Mouse (Mus musculus) midbrain, embryonic 10.5 days (tissue): ENCODE data around the gene Itgav. TPM values are rescaled to one million over a fixed set of nuclear protein-coding genes. Genes with fewer than 3 reads are reported as not detected.

ENCODE experiments used
- DNase-seq: peaks from one replicate; pipeline ENCODE4 v3.0.0-alpha.2; 2017; ENCODE audit warnings: low spot score
- H3K27ac ChIP-seq: fragments of 300-500 bp; sonication (generic); replicated peaks from 2 replicates; pipeline ENCODE4 v1.5.1; 2016; ENCODE audit warnings: mild to moderate bottlenecking
- H3K27me3 ChIP-seq: fragments of 300-500 bp; sonication (generic); 2 replicates; pipeline ENCODE4 v1.6.1; 2016; ENCODE audit warnings: low read depth, mild to moderate bottlenecking; ENCODE audit not compliant: poor library complexity, severe bottlenecking
- H3K36me3 ChIP-seq: fragments of 300-500 bp; sonication (generic); 2 replicates; pipeline ENCODE4 v1.6.1; 2016; ENCODE audit warnings: mild to moderate bottlenecking, moderate library complexity
- H3K4me1 ChIP-seq: fragments of 300-500 bp; sonication (generic); 2 replicates; pipeline ENCODE4 v1.6.1; 2016
- H3K4me3 ChIP-seq: fragments of 300-500 bp; sonication (generic); 2 replicates; pipeline ENCODE4 v1.5.1; 2016; ENCODE audit warnings: mild to moderate bottlenecking, moderate library complexity
- H3K9me3 ChIP-seq: fragments of 300-500 bp; sonication (generic); replicated peaks from 2 replicates; pipeline ENCODE4 v1.6.1; 2016; ENCODE audit warnings: mild to moderate bottlenecking
- WGBS: fragments of 180-500 bp; shearing (Covaris S2); methylation state at CpG from one replicate; pipeline ENCODE4 v1.1.7; 2016; 5-methylcytosine and 5-hydroxymethylcytosine counted together
- polyA plus RNA-seq: library from polyadenylated mRNA; unstranded; fragments of >200 nt; fragmentation: Nextera tagmentation; extraction: Ambion mirVana; gene quantifications from 2 replicates; pipeline ENCODE4 v1.2.1, GENCODE M21; 2016

Gene Itgav
- polyA plus RNA-seq, result 28.8 and 29.2 TPM in 2 replicates

GRCm38 (mm10) chr2:83723921-83724826 lies at the start of gene Itgav:
Gene Itgav, plus strand, starts transcription at chr2:83724397.
- Histone ChIP-seq H3K4me3 (peak within 1 kb of the TSS; percentile 85), H3K9me3 (no peaks in the 10 kb centered on the region), H3K36me3 (no peaks in the 10 kb centered on the region), H3K27me3 (no peaks in the 10 kb centered on the region), H3K27ac (peak within 1 kb of the TSS; percentile 95), H3K4me1 (peaks cover 23% of the 10 kb centered on the region)
- DNase-seq, result peak; percentile 85
- 1% methylated on average over 84 of the region's 84 CpGs for WGBS

GRCm38 (mm10) chr2:83674421-83674820 lies 49.8 kb upstream of the Itgav start:
- Histone ChIP-seq H3K9me3 (no peaks in the 10 kb centered on the region), H3K36me3 (peaks cover 26% of the 10 kb centered on the region), H3K4me3 (no peak overlapping the region), H3K27ac (no peak overlapping the region), H3K4me1 (no peaks in the 10 kb centered on the region), H3K27me3 (no peaks in the 10 kb centered on the region)
- DNase-seq, result no peak
- 88% methylated on average over 7 of the region's 7 CpGs for WGBS

- Histone ChIP-seq H3K27me3 (no peaks in the 10 kb centered on the region), H3K36me3 (peaks cover 26% of the 10 kb centered on the region), H3K9me3 (no peaks in the 10 kb centered on the region), H3K27ac (no peak overlapping the region), H3K4me3 (no peak overlapping the region), H3K4me1 (no peaks in the 10 kb centered on the region)
- DNase-seq, result no peak
- 89% methylated on average over 9 of the region's 9 CpGs for WGBS
Measured at GRCm38 (mm10) chr2:83674896-83675295, 49.3 kb upstream of the Itgav start.

- no peak overlapping the region for H3K27ac ChIP-seq
- DNase-seq, result no peak
- H3K36me3 ChIP-seq, result peaks cover 26% of the 10 kb centered on the region
- H3K27me3 ChIP-seq, result no peaks in the 10 kb centered on the region
- H3K9me3 ChIP-seq, result no peaks in the 10 kb centered on the region
- H3K4me1 ChIP-seq, result no peaks in the 10 kb centered on the region
- 71% methylated on average over 5 of the region's 5 CpGs for WGBS
- H3K4me3 ChIP-seq, result no peak overlapping the region
Measured at GRCm38 (mm10) chr2:83675681-83676080, 48.5 kb upstream of the Itgav start.

GRCm38 (mm10) chr2:83676226-83676870 lies 47.8 kb upstream of the Itgav start:
- H3K4me3 ChIP-seq, result no peak overlapping the region
- H3K9me3 ChIP-seq, result no peaks in the 10 kb centered on the region
- no peaks in the 10 kb centered on the region for H3K4me1 ChIP-seq
- DNase-seq, result no peak
- no peak overlapping the region for H3K27ac ChIP-seq
- 89% methylated on average over 4 of the region's 4 CpGs for WGBS
- peaks cover 26% of the 10 kb centered on the region for H3K36me3 ChIP-seq
- no peaks in the 10 kb centered on the region for H3K27me3 ChIP-seq

- H3K27ac ChIP-seq, result no peak overlapping the region
- no peak overlapping the region for H3K4me3 ChIP-seq
- WGBS, result 90% methylated on average over 8 of the region's 8 CpGs
- no peaks in the 10 kb centered on the region for H3K9me3 ChIP-seq
- H3K27me3 ChIP-seq, result no peaks in the 10 kb centered on the region
- H3K4me1 ChIP-seq, result no peaks in the 10 kb centered on the region
- no peak for DNase-seq
- no peaks in the 10 kb centered on the region for H3K36me3 ChIP-seq
Measured at GRCm38 (mm10) chr2:83681332-83681731, 42.9 kb upstream of the Itgav start.

GRCm38 (mm10) chr2:83681785-83682184 lies 42.4 kb upstream of the Itgav start:
- Histone ChIP-seq H3K36me3 (no peaks in the 10 kb centered on the region), H3K4me1 (no peaks in the 10 kb centered on the region), H3K9me3 (no peaks in the 10 kb centered on the region), H3K4me3 (no peak overlapping the region), H3K27ac (no peak overlapping the region), H3K27me3 (no peaks in the 10 kb centered on the region)
- 93% methylated on average over 6 of the region's 6 CpGs for WGBS
- DNase-seq, result no peak

GRCm38 (mm10) chr2:83682282-83682681 lies 41.9 kb upstream of the Itgav start:
- Histone ChIP-seq H3K9me3 (no peaks in the 10 kb centered on the region), H3K4me1 (no peaks in the 10 kb centered on the region), H3K4me3 (no peak overlapping the region), H3K27me3 (no peaks in the 10 kb centered on the region), H3K27ac (no peak overlapping the region), H3K36me3 (no peaks in the 10 kb centered on the region)
- DNase-seq, result no peak
- WGBS, result 91% methylated on average over 8 of the region's 8 CpGs

GRCm38 (mm10) chr2:83683731-83684519 lies 40.3 kb upstream of the Itgav start:
- no peak overlapping the region for H3K27ac ChIP-seq
- H3K36me3 ChIP-seq, result no peaks in the 10 kb centered on the region
- no peak overlapping the region for H3K4me3 ChIP-seq
- 88% methylated on average over 9 of the region's 9 CpGs for WGBS
- no peaks in the 10 kb centered on the region for H3K9me3 ChIP-seq
- no peaks in the 10 kb centered on the region for H3K27me3 ChIP-seq
- no peak for DNase-seq
- H3K4me1 ChIP-seq, result no peaks in the 10 kb centered on the region

GRCm38 (mm10) chr2:83684691-83685090 lies 39.5 kb upstream of the Itgav start:
- H3K27ac ChIP-seq, result no peak overlapping the region
- no peaks in the 10 kb centered on the region for H3K36me3 ChIP-seq
- H3K9me3 ChIP-seq, result no peaks in the 10 kb centered on the region
- H3K4me1 ChIP-seq, result no peaks in the 10 kb centered on the region
- no peaks in the 10 kb centered on the region for H3K27me3 ChIP-seq
- DNase-seq, result no peak
- H3K4me3 ChIP-seq, result no peak overlapping the region
- WGBS, result 89% methylated on average over 8 of the region's 8 CpGs

- Histone ChIP-seq H3K27me3 (no peaks in the 10 kb centered on the region), H3K9me3 (no peaks in the 10 kb centered on the region), H3K4me3 (no peak overlapping the region), H3K36me3 (no peaks in the 10 kb centered on the region), H3K4me1 (peaks cover 15% of the 10 kb centered on the region), H3K27ac (no peak overlapping the region)
- WGBS, result 90% methylated on average over 2 of the region's 2 CpGs
- no peak for DNase-seq
Measured at GRCm38 (mm10) chr2:83690372-83690771, 33.8 kb upstream of the Itgav start.

- Histone ChIP-seq H3K36me3 (no peaks in the 10 kb centered on the region), H3K27ac (no peak overlapping the region; the same call in 1 of the 2 replicates), H3K4me3 (no peak overlapping the region), H3K4me1 (peaks cover 15% of the 10 kb centered on the region), H3K27me3 (no peaks in the 10 kb centered on the region), H3K9me3 (no peaks in the 10 kb centered on the region)
- DNase-seq, result no peak
- WGBS, result 28% methylated on average over 10 of the region's 10 CpGs
Measured at GRCm38 (mm10) chr2:83692651-83693545, 31.3 kb upstream of the Itgav start.
